Mouse (Mus musculus) frontal cortex, adult 2 months (tissue): Measurements from ENCODE around the gene Zswim7. TPM values are rescaled to one million over a fixed set of nuclear protein-coding genes. Genes with fewer than 3 reads are reported as not detected.

Experiments used
- DNase-seq, 2 experiments: peaks; one replicate each; pipeline ENCODE4 v3.0.0; 2022; ENCODE audit warnings: low spot score in 1 of 2; ENCODE audit errors: extremely low spot score in 1 of 2
- polyA plus RNA-seq: library from polyadenylated mRNA; depleted of rRNA; stranded (reverse); fragments of >200 nt; gene quantifications from 2 replicates; pipeline ENCODE4 v1.2.3, GENCODE M21; 2012; rRNA removed

The Zswim7 gene
- polyA plus RNA-seq, 1 experiment = 26.6 TPM

- no peak for DNase-seq
Measured at GRCm38 (mm10) chr11:62263599-62263998, 17.6 kb downstream of the Zswim7 start.

GRCm38 (mm10) chr11:62259214-62259613 is 22.0 kb downstream of the Zswim7 start:
- DNase-seq = no peak

GRCm38 (mm10) chr11:62253380-62253779 is 27.8 kb downstream of the Zswim7 start:
- DNase-seq = no peak

- no peak for DNase-seq
Measured at GRCm38 (mm10) chr11:62251047-62251446, 30.1 kb downstream of the Zswim7 start.

- DNase-seq = no peak
Measured at GRCm38 (mm10) chr11:62249266-62250037, 31.7 kb downstream of the Zswim7 start.

- DNase-seq = peak in 1 of 2 experiments; percentile 23
Measured at GRCm38 (mm10) chr11:62248401-62249244, 32.6 kb downstream of the Zswim7 start, which contains the start of gene Adora2b. TSS of gene Adora2b (plus strand) at chr11:62248984.

- no peak for DNase-seq
Measured at GRCm38 (mm10) chr11:62247759-62248400, 33.3 kb downstream of the Zswim7 start.

GRCm38 (mm10) chr11:62244471-62244870 is 36.7 kb downstream of the Zswim7 start:
- no peak for DNase-seq

GRCm38 (mm10) chr11:62243871-62244270 is 37.3 kb downstream of the Zswim7 start:
- no peak for DNase-seq

GRCm38 (mm10) chr11:62240631-62241261 is 40.4 kb downstream of the Zswim7 start:
- DNase-seq = no peak

- DNase-seq = no peak
Measured at GRCm38 (mm10) chr11:62224797-62225196, 56.4 kb downstream of the Zswim7 start.

GRCm38 (mm10) chr11:62223962-62224361 is 57.2 kb downstream of the Zswim7 start:
- DNase-seq = no peak

- DNase-seq = no peak
Measured at GRCm38 (mm10) chr11:62223416-62223815, 57.8 kb downstream of the Zswim7 start.

- no peak for DNase-seq
Measured at GRCm38 (mm10) chr11:62220756-62221510, 60.2 kb downstream of the Zswim7 start.

- DNase-seq = no peak
Measured at GRCm38 (mm10) chr11:62217751-62218150, 63.4 kb downstream of the Zswim7 start.

Other genes starting within 250 kb of the Zswim7 start
- gene Adora2b, start 32.4 kb downstream of the Zswim7 start, polyA plus RNA-seq = 7.1 and 9.9 TPM in 2 replicates
- 55.1 and 58.1 TPM in 2 replicates for gene Ttc19, start 98 bp upstream of the Zswim7 start, polyA plus RNA-seq
- 7.9 and 10.0 TPM in 2 replicates for gene Pigl, start 177.1 kb upstream of the Zswim7 start, polyA plus RNA-seq
- 128 and 149 TPM in 2 replicates for gene Ncor1, start 177.2 kb upstream of the Zswim7 start, polyA plus RNA-seq